Mouse (Mus musculus): Measurements from ENCODE around the gene Tns4.

DNA sequence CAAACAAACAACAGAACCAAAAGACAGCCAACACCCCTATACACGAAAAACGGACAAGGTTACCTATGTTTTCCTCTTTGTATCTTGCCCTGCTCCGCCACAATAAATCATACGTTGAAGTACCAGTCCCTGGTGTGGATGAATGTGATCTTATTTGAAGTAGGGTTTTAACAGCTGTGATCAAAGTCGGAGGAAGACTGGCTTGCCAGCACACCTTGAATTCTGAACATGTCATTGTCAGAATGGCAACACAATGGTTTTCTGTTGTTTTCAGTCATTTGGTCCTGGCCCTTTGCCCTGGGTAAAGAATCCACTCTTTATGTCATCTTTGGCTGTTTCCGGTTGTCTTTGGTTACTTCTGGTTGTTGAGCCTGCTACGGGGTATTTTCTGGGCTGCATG lies 29.9 kb upstream of the Tns4 start:
- TF ChIP-seq POLR2A (IDR thresholded peaks at IDR 0.05; ENCODE audit: extremely low read depth, insufficient read depth, low read length) (no peak), CTCF (IDR thresholded peaks at IDR 0.05; ENCODE audit: extremely low read depth, insufficient read depth, low read length) (no peak)
